Mouse (Mus musculus) forebrain, embryonic 11.5 days (tissue): ENCODE measurements around the gene Krt87. TPM values are rescaled to one million over a fixed set of nuclear protein-coding genes. Genes with fewer than 3 reads are reported as not detected.

Source experiments
- ATAC-seq: fragments of 200-750 bp; cut with Nextera tagmentation; replicated peaks from 2 replicates; pipeline ENCODE4 v1.8.0; 2017; ENCODE audit warnings: moderate TSS enrichment; ENCODE audit not compliant: low FRiP score
- DNase-seq: peaks from one replicate; pipeline ENCODE4 v3.0.0-alpha.2; 2017; ENCODE audit warnings: low spot score
- H3K27ac ChIP-seq: fragments of 300-500 bp; sonication (generic); 2 replicates; pipeline ENCODE4 v1.5.1; 2014; ENCODE audit warnings: low read depth, low read length
- H3K27me3 ChIP-seq: fragments of 300-500 bp; sonication (generic); 2 replicates; pipeline ENCODE4 v1.6.1; 2014; ENCODE audit warnings: mild to moderate bottlenecking, low read length, mixed read lengths; ENCODE audit not compliant: control insufficient read depth, insufficient read depth
- H3K36me3 ChIP-seq: fragments of 300-500 bp; sonication (generic); 2 replicates; pipeline ENCODE4 v1.6.1; 2014; ENCODE audit warnings: mild to moderate bottlenecking, low read length, moderate library complexity, mixed read lengths; ENCODE audit not compliant: control insufficient read depth, insufficient read depth
- H3K4me1 ChIP-seq: fragments of 300-500 bp; sonication (generic); replicated peaks from 2 replicates; pipeline ENCODE4 v1.6.1; 2014; ENCODE audit warnings: low read length, mixed read lengths; ENCODE audit not compliant: control insufficient read depth, insufficient read depth
- H3K4me2 ChIP-seq: fragments of 300-500 bp; sonication (generic); 2 replicates; pipeline ENCODE4 v1.6.1; 2014; ENCODE audit warnings: low read depth, mild to moderate bottlenecking, low read length, moderate library complexity, mixed read lengths; ENCODE audit not compliant: severe bottlenecking
- H3K4me3 ChIP-seq: fragments of 300-500 bp; sonication (generic); 2 replicates; pipeline ENCODE4 v1.5.1; 2014; ENCODE audit warnings: low read depth, low read length
- H3K9ac ChIP-seq: fragments of 300-500 bp; sonication (generic); 2 replicates; pipeline ENCODE4 v1.6.1; 2014; ENCODE audit warnings: low read length
- H3K9me3 ChIP-seq: fragments of 300-500 bp; sonication (generic); 2 replicates; pipeline ENCODE4 v1.6.1; 2016; ENCODE audit warnings: low read length, mixed read lengths; ENCODE audit not compliant: control insufficient read depth
- WGBS: fragments of 180-500 bp; shearing (Covaris S2); extraction: QIAGEN DNeasy Blood & Tissue Kit; methylation state at CpG from one replicate; pipeline ENCODE4 v1.1.7; 2014; 5-methylcytosine and 5-hydroxymethylcytosine counted together
- polyA plus RNA-seq: library from polyadenylated mRNA; unstranded; fragments of >200 nt; fragmentation: Nextera tagmentation; extraction: Ambion mirVana; gene quantifications from 2 replicates; pipeline ENCODE4 v1.2.1, GENCODE M21; 2014

The Krt87 gene
- polyA plus RNA-seq, 1 experiment from 2014 or later: not detected

GRCm38 (mm10) chr15:101412188-101412587 lies 26.4 kb downstream of the Krt87 start:
- Histone ChIP-seq H3K4me1 (no peaks in the 10 kb centered on the region), H3K9me3 (no peaks in the 10 kb centered on the region), H3K4me3 (no peak overlapping the region), H3K36me3 (no peaks in the 10 kb centered on the region), H3K9ac (no peak overlapping the region), H3K4me2 (no peak overlapping the region), H3K27ac (no peak overlapping the region), H3K27me3 (peaks cover 9% of the 10 kb centered on the region)
- DNase-seq: no peak
- 20% methylated on average over 31 of the region's 31 CpGs for WGBS
- no peak for ATAC-seq

GRCm38 (mm10) chr15:101410775-101411174 lies 27.8 kb downstream of the Krt87 start, which contains the start of gene Krt7:
Gene Krt7 (plus strand): TSS chr15:101411043.
- H3K9ac ChIP-seq: no peak within 1 kb of the TSS
- 67% methylated on average over 2 of the region's 2 CpGs for WGBS
- H3K4me2 ChIP-seq: no peak within 1 kb of the TSS
- H3K36me3 ChIP-seq: no peaks in the 10 kb centered on the region
- no peaks in the 10 kb centered on the region for H3K9me3 ChIP-seq
- H3K27ac ChIP-seq: no peak within 1 kb of the TSS
- H3K4me1 ChIP-seq: no peaks in the 10 kb centered on the region
- H3K27me3 ChIP-seq: peaks cover 9% of the 10 kb centered on the region
- ATAC-seq: no peak
- H3K4me3 ChIP-seq: no peak within 1 kb of the TSS
- no peak for DNase-seq

GRCm38 (mm10) chr15:101398269-101398668 lies 40.3 kb downstream of the Krt87 start:
- Histone ChIP-seq H3K4me3 (no peak overlapping the region), H3K4me1 (no peaks in the 10 kb centered on the region), H3K27ac (no peak overlapping the region), H3K9me3 (no peaks in the 10 kb centered on the region), H3K36me3 (no peaks in the 10 kb centered on the region), H3K9ac (no peak overlapping the region), H3K27me3 (no peaks in the 10 kb centered on the region), H3K4me2 (no peak overlapping the region)
- WGBS: 86% methylated on average over 8 of the region's 8 CpGs
- DNase-seq: no peak
- no peak for ATAC-seq

DNA sequence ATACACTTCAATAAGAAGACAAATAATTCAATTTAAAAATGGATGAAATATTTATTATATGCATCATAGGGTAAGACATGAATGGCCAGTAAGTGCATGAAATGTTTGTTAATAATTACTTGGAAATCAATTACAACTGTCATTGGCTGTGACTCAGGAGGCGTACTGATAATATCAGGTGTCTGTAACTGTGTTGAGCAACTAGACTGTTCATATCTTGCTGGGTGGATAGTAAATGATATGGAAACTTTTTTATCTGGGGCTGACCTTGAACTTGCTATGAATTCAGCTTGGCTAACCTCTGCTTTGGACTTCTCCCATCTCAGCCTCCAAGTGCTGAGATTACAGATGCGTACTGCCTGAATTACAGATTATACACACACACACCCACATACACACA lies 40.9 kb downstream of the Krt87 start:
- Histone ChIP-seq H3K4me1 (no peaks in the 10 kb centered on the region), H3K4me3 (no peak overlapping the region), H3K27me3 (no peaks in the 10 kb centered on the region), H3K9me3 (no peaks in the 10 kb centered on the region), H3K4me2 (no peak overlapping the region), H3K27ac (no peak overlapping the region), H3K36me3 (no peaks in the 10 kb centered on the region), H3K9ac (no peak overlapping the region)
- DNase-seq (no peak), ATAC-seq (no peak)
- WGBS: 95% methylated on average over 2 of the region's 2 CpGs

GRCm38 (mm10) chr15:101396921-101397320 lies 41.7 kb downstream of the Krt87 start:
- ATAC-seq (no peak), DNase-seq (no peak)
- H3K4me1 ChIP-seq: no peaks in the 10 kb centered on the region
- no peaks in the 10 kb centered on the region for H3K36me3 ChIP-seq
- no peak overlapping the region for H3K4me3 ChIP-seq
- no peaks in the 10 kb centered on the region for H3K9me3 ChIP-seq
- 86% methylated on average over 3 of the region's 3 CpGs for WGBS
- H3K4me2 ChIP-seq: no peak overlapping the region
- H3K27ac ChIP-seq: no peak overlapping the region
- H3K27me3 ChIP-seq: no peaks in the 10 kb centered on the region
- H3K9ac ChIP-seq: no peak overlapping the region

- no peak overlapping the region for H3K4me2 ChIP-seq
- H3K4me1 ChIP-seq: no peaks in the 10 kb centered on the region
- H3K27me3 ChIP-seq: no peaks in the 10 kb centered on the region
- no peaks in the 10 kb centered on the region for H3K36me3 ChIP-seq
- 75% methylated on average over 7 of the region's 7 CpGs for WGBS
- DNase-seq (no peak), ATAC-seq (no peak)
- no peak overlapping the region for H3K4me3 ChIP-seq
- H3K9me3 ChIP-seq: no peaks in the 10 kb centered on the region
- no peak overlapping the region for H3K27ac ChIP-seq
- H3K9ac ChIP-seq: no peak overlapping the region
These were observed 42.1 kb downstream of the Krt87 start for GRCm38 (mm10) chr15:101396466-101396865.

DNA sequence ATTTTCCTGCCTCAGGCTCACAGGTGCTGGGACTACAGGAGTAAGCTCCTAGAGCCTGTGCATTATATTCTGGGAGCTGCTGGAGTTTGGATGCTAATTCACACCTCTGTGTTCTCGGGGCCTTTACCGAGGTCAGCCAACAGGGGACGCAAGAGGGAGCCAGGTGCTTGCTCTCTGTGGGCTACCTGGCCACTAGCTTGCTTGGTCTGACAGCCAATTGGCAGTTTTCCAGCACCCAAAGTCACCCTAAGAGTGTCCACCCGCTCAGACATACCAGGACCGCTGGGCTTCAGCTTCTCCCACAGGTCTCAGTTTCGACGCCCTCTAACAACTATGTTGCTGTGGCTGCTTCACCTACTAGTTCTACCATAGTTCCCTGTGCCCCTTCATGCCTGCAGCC lies 43.7 kb downstream of the Krt87 start:
- H3K36me3 ChIP-seq: no peaks in the 10 kb centered on the region
- no peaks in the 10 kb centered on the region for H3K9me3 ChIP-seq
- no peak overlapping the region for H3K4me3 ChIP-seq
- DNase-seq (no peak), ATAC-seq (no peak)
- H3K9ac ChIP-seq: no peak overlapping the region
- no peak overlapping the region for H3K27ac ChIP-seq
- 61% methylated on average over 7 of the region's 7 CpGs for WGBS
- H3K4me2 ChIP-seq: no peak overlapping the region
- no peaks in the 10 kb centered on the region for H3K27me3 ChIP-seq
- no peaks in the 10 kb centered on the region for H3K4me1 ChIP-seq

DNA sequence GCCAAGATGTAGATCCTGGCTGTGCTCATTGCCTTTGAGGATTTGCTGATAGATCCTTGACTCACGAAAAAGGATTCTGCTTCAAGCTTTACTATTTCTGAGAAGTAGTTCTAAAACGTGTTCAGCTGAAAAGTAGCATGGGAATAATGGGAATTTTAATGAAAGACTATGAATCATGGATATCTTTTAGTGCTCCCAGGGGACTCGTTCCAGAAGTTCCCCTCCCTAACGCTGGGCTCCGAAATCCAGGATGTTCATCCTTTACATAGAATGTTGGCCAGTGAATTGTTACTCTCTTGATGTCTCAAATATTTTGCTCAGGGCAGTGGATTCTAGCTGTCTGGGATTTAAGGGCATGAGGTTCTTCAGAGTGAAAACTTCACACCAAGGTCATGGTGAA lies 46.4 kb downstream of the Krt87 start:
- Histone ChIP-seq H3K9ac (no peak overlapping the region), H3K4me3 (no peak overlapping the region), H3K36me3 (no peaks in the 10 kb centered on the region), H3K9me3 (no peaks in the 10 kb centered on the region), H3K27ac (no peak overlapping the region), H3K27me3 (no peaks in the 10 kb centered on the region), H3K4me2 (no peak overlapping the region), H3K4me1 (no peaks in the 10 kb centered on the region)
- ATAC-seq (no peak), DNase-seq (no peak)
- WGBS: 89% methylated on average over 5 of the region's 5 CpGs

- Histone ChIP-seq H3K27ac (no peak overlapping the region), H3K27me3 (no peaks in the 10 kb centered on the region), H3K4me1 (no peaks in the 10 kb centered on the region), H3K36me3 (no peaks in the 10 kb centered on the region), H3K4me2 (no peak overlapping the region), H3K9ac (no peak overlapping the region), H3K4me3 (no peak overlapping the region), H3K9me3 (no peaks in the 10 kb centered on the region)
- no peak for ATAC-seq
- no peak for DNase-seq
- 77% methylated on average over 5 of the region's 5 CpGs for WGBS
These were observed 48.4 kb downstream of the Krt87 start for GRCm38 (mm10) chr15:101390203-101390602.
